Mouse (Mus musculus) liver, adult 2 months (tissue): Measurements from ENCODE around the gene Ptprm.

Source experiments
- CTCF ChIP-seq: fragments of 200-500 bp; IDR thresholded peaks from 2 replicates; pipeline ENCODE4 v1.5.1; 2011; ENCODE audit warnings: low read depth, low read length, control low read depth
- POLR2A ChIP-seq: fragments of 200-500 bp; IDR thresholded peaks from 2 replicates; pipeline ENCODE4 v1.6.1; 2011; ENCODE audit warnings: low read length, control low read depth; ENCODE audit not compliant: insufficient read depth; ENCODE audit errors: extremely low read depth

DNA sequence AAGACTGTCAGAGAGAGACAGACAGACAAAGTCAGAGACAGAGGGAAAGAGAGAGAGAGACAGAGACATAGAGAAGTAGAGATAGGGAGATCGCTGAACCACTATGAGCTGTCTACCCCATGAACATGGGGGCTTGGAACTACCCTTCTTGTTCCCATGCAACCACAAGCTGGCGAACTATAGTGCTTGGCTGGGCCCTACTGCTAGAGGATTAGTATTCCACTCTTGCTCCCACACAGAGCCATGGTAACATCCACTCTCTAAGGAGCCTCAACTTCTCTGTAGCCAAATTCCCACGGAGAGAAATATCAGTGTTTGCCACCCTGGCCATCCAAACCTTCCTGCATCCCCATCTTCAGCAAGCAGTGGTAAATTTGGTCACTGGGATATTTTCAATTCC is 202.0 kb downstream of the Ptprm start:
- TF ChIP-seq CTCF (no peak), POLR2A (no peak)
